Mouse (Mus musculus) embryonic facial prominence, embryonic 13.5 days (tissue): ENCODE results near the gene Faim2. TPM values are rescaled to one million over a fixed set of nuclear protein-coding genes. Genes with fewer than 3 reads are reported as not detected.

Experiments used
- ATAC-seq: fragments of 200-750 bp; cut with Nextera tagmentation; 2 replicates; pipeline ENCODE4 v1.8.0; 2017; ENCODE audit warnings: low read depth; ENCODE audit not compliant: insufficient number of reproducible peaks, insufficient read depth, low FRiP score, low TSS enrichment
- H3K27ac ChIP-seq: fragments of 300-500 bp; sonication (generic); 2 replicates; pipeline ENCODE4 v1.5.1; 2015; ENCODE audit warnings: moderate library complexity, mild to moderate bottlenecking, inconsistent platforms
- H3K27me3 ChIP-seq: fragments of 300-500 bp; sonication (generic); 2 replicates; pipeline ENCODE4 v1.6.1; 2015; ENCODE audit warnings: mild to moderate bottlenecking, inconsistent platforms
- H3K36me3 ChIP-seq: fragments of 300-500 bp; sonication (generic); 2 replicates; pipeline ENCODE4 v1.6.1; 2015; ENCODE audit warnings: mild to moderate bottlenecking, inconsistent platforms
- H3K4me1 ChIP-seq: fragments of 300-500 bp; sonication (generic); 2 replicates; pipeline ENCODE4 v1.6.1; 2015; ENCODE audit warnings: inconsistent platforms
- H3K4me2 ChIP-seq: fragments of 300-500 bp; sonication (generic); 2 replicates; pipeline ENCODE4 v1.6.1; 2015; ENCODE audit warnings: moderate library complexity, mild to moderate bottlenecking, inconsistent platforms
- H3K4me3 ChIP-seq: fragments of 300-500 bp; sonication (generic); 2 replicates; pipeline ENCODE4 v1.5.1; 2015; ENCODE audit warnings: mild to moderate bottlenecking, inconsistent platforms
- H3K9ac ChIP-seq: fragments of 300-500 bp; sonication (generic); 2 replicates; pipeline ENCODE4 v1.6.1; 2015; ENCODE audit warnings: mild to moderate bottlenecking, inconsistent platforms
- H3K9me3 ChIP-seq: fragments of 300-500 bp; sonication (generic); 2 replicates; pipeline ENCODE4 v1.6.1; 2016; ENCODE audit warnings: inconsistent platforms
- whole genome bisulfite sequencing: fragments of 180-500 bp; shearing (Covaris S2); methylation state at CpG from one replicate; pipeline ENCODE4 v1.1.7; 2015; ENCODE audit warnings: mixed read lengths; 5-methylcytosine and 5-hydroxymethylcytosine counted together
- polyA plus RNA-seq: library from polyadenylated mRNA; unstranded; fragments of >200 nt; fragmentation: Nextera tagmentation; extraction: Ambion mirVana; gene quantifications from 2 replicates; pipeline ENCODE4 v1.2.1, GENCODE M21; 2015

Gene Faim2
- polyA plus RNA-seq, 1 experiment from 2014 or later: 0.14 TPM

GRCm38 (mm10) chr15:99505324-99506095 is 22.5 kb downstream of the Faim2 start:
- Histone ChIP-seq H3K9me3 (no peaks in the 10 kb centered on the region), H3K27me3 (peaks cover 8% of the 10 kb centered on the region; the same call in 1 of the 2 replicates), H3K9ac (no peak overlapping the region), H3K36me3 (no peaks in the 10 kb centered on the region), H3K4me2 (no peak overlapping the region), H3K4me1 (peaks cover 40% of the 10 kb centered on the region), H3K27ac (no peak overlapping the region), H3K4me3 (no peak overlapping the region)
- no peak for ATAC-seq
- 75% methylated on average over 15 of the region's 15 CpGs for WGBS

GRCm38 (mm10) chr15:99503256-99503655 is 24.7 kb downstream of the Faim2 start:
- 0 out of 2 replicates have a peak overlapping the region, but pooled peaks have one; percentile 78 for H3K27ac ChIP-seq
- H3K4me3 ChIP-seq: no peak overlapping the region
- H3K9me3 ChIP-seq: no peaks in the 10 kb centered on the region
- H3K9ac ChIP-seq: no peak overlapping the region
- H3K27me3 ChIP-seq: peaks cover 18% of the 10 kb centered on the region; the same call in 1 of the 2 replicates
- H3K4me2 ChIP-seq: no peak overlapping the region
- no peaks in the 10 kb centered on the region for H3K36me3 ChIP-seq
- no peak for ATAC-seq
- WGBS: 70% methylated on average over 5 of the region's 5 CpGs
- peaks cover 46% of the 10 kb centered on the region for H3K4me1 ChIP-seq

- Histone ChIP-seq H3K4me1 (peaks cover 55% of the 10 kb centered on the region), H3K4me3 (no peak overlapping the region), H3K27me3 (peaks cover 20% of the 10 kb centered on the region; the same call in 1 of the 2 replicates), H3K27ac (peak overlapping the region; percentile 78), H3K4me2 (peak overlapping the region; percentile 32), H3K36me3 (no peaks in the 10 kb centered on the region), H3K9me3 (no peaks in the 10 kb centered on the region), H3K9ac (0 out of 2 replicates have a peak overlapping the region, but pooled peaks have one; percentile 51)
- 24% methylated on average over 12 of the region's 12 CpGs for WGBS
- ATAC-seq: no peak
Measured at GRCm38 (mm10) chr15:99502311-99502831, 25.6 kb downstream of the Faim2 start.

GRCm38 (mm10) chr15:99501292-99502260 is 26.4 kb downstream of the Faim2 start:
- Histone ChIP-seq H3K4me3 (no peak overlapping the region), H3K36me3 (no peaks in the 10 kb centered on the region), H3K9ac (peak overlapping the region; percentile 51), H3K27ac (peak overlapping the region; percentile 78), H3K27me3 (peaks cover 20% of the 10 kb centered on the region; the same call in 1 of the 2 replicates), H3K9me3 (no peaks in the 10 kb centered on the region), H3K4me1 (peaks cover 57% of the 10 kb centered on the region), H3K4me2 (peak overlapping the region; percentile 32)
- 46% methylated on average over 20 of the region's 20 CpGs for WGBS
- ATAC-seq: no peak

GRCm38 (mm10) chr15:99500320-99500719 is 27.6 kb downstream of the Faim2 start:
- Histone ChIP-seq H3K27ac (no peak overlapping the region), H3K9ac (no peak overlapping the region), H3K9me3 (no peaks in the 10 kb centered on the region), H3K36me3 (no peaks in the 10 kb centered on the region), H3K4me1 (peaks cover 50% of the 10 kb centered on the region), H3K4me3 (no peak overlapping the region), H3K4me2 (no peak overlapping the region), H3K27me3 (peaks cover 24% of the 10 kb centered on the region)
- WGBS: 68% methylated on average over 5 of the region's 5 CpGs
- ATAC-seq: no peak

GRCm38 (mm10) chr15:99499726-99500125 is 28.2 kb downstream of the Faim2 start:
- peaks cover 50% of the 10 kb centered on the region for H3K4me1 ChIP-seq

GRCm38 (mm10) chr15:99498781-99499180 is 29.2 kb downstream of the Faim2 start:
- 64% methylated on average over 4 of the region's 4 CpGs for WGBS
- no peak for ATAC-seq
- Histone ChIP-seq H3K27me3 (peaks cover 24% of the 10 kb centered on the region), H3K27ac (no peak overlapping the region), H3K4me2 (no peak overlapping the region), H3K4me1 (peaks cover 45% of the 10 kb centered on the region), H3K9ac (no peak overlapping the region; the same call in 1 of the 2 replicates), H3K36me3 (no peaks in the 10 kb centered on the region), H3K9me3 (no peaks in the 10 kb centered on the region), H3K4me3 (no peak overlapping the region)

More at GRCm38 (mm10) chr15:99499726-99500125, 28.2 kb downstream of the Faim2 start:
- ATAC-seq: no peak
- H3K36me3 ChIP-seq: no peaks in the 10 kb centered on the region
- H3K4me2 ChIP-seq: no peak overlapping the region
- H3K27ac ChIP-seq: no peak overlapping the region
- WGBS: 62% methylated on average over 6 of the region's 6 CpGs
- H3K4me3 ChIP-seq: no peak overlapping the region
- H3K27me3 ChIP-seq: peaks cover 24% of the 10 kb centered on the region
- no peak overlapping the region for H3K9ac ChIP-seq
- no peaks in the 10 kb centered on the region for H3K9me3 ChIP-seq

GRCm38 (mm10) chr15:99498356-99498755 is 29.6 kb downstream of the Faim2 start:
- Histone ChIP-seq H3K9me3 (no peaks in the 10 kb centered on the region), H3K9ac (no peak overlapping the region), H3K4me1 (peaks cover 42% of the 10 kb centered on the region), H3K27ac (no peak overlapping the region), H3K36me3 (no peaks in the 10 kb centered on the region), H3K4me3 (no peak overlapping the region), H3K27me3 (peaks cover 24% of the 10 kb centered on the region), H3K4me2 (no peak overlapping the region)
- no peak for ATAC-seq
- WGBS: 75% methylated on average over 4 of the region's 4 CpGs

- no peak overlapping the region for H3K27ac ChIP-seq
- no peak for ATAC-seq
Measured at GRCm38 (mm10) chr15:99497527-99498242, 30.3 kb downstream of the Faim2 start.

GRCm38 (mm10) chr15:99497061-99497460 is 30.9 kb downstream of the Faim2 start:
- 16% methylated on average over 4 of the region's 4 CpGs for WGBS
- ATAC-seq: no peak
- no peak overlapping the region for H3K27ac ChIP-seq

More at GRCm38 (mm10) chr15:99497527-99498242, 30.3 kb downstream of the Faim2 start:
- Histone ChIP-seq H3K4me3 (no peak overlapping the region), H3K9me3 (no peaks in the 10 kb centered on the region), H3K36me3 (no peaks in the 10 kb centered on the region), H3K27me3 (peaks cover 24% of the 10 kb centered on the region), H3K9ac (no peak overlapping the region), H3K4me1 (peaks cover 36% of the 10 kb centered on the region), H3K4me2 (no peak overlapping the region)
- WGBS: 47% methylated on average over 12 of the region's 12 CpGs

GRCm38 (mm10) chr15:99484745-99485144 is 43.2 kb downstream of the Faim2 start:
- 67% methylated on average over 6 of the region's 6 CpGs for WGBS

More at GRCm38 (mm10) chr15:99497061-99497460, 30.9 kb downstream of the Faim2 start:
- Histone ChIP-seq H3K4me1 (peaks cover 30% of the 10 kb centered on the region), H3K4me2 (no peak overlapping the region), H3K27me3 (peaks cover 24% of the 10 kb centered on the region), H3K4me3 (no peak overlapping the region), H3K9me3 (no peaks in the 10 kb centered on the region), H3K36me3 (no peaks in the 10 kb centered on the region), H3K9ac (no peak overlapping the region)

More at GRCm38 (mm10) chr15:99484745-99485144, 43.2 kb downstream of the Faim2 start:
- ATAC-seq: no peak
- no peaks in the 10 kb centered on the region for H3K27me3 ChIP-seq
- H3K9ac ChIP-seq: no peak overlapping the region
- H3K4me3 ChIP-seq: no peak overlapping the region
- H3K4me2 ChIP-seq: no peak overlapping the region
- H3K36me3 ChIP-seq: no peaks in the 10 kb centered on the region
- no peaks in the 10 kb centered on the region for H3K9me3 ChIP-seq
- H3K4me1 ChIP-seq: no peaks in the 10 kb centered on the region
- H3K27ac ChIP-seq: no peak overlapping the region
